In genomic region chr8:94865292-94865691, GRCm38 (mm10) we compare ENCODE assay signal across 30 mouse cellular contexts. TPM values are rescaled to one million over a fixed set of nuclear protein-coding genes. Genes with fewer than 3 reads are reported as not detected.
A peak's percentile ranks its signal among the peaks of the same experiment; 100 is the strongest.
DNase-seq lines count a peak whose midpoint lies in the region; ATAC-seq lines count a peak whose summit lies in the region.
"Had no signal": no experiment of that assay in that cellular context is flagged by ENCODE, and none has a peak within 500 bp of the region (broad histone marks: within the 10 kb centered on the region; RNA-seq: fewer than 3 reads in every experiment).

No protein-coding gene starts in this region.

- no peaks in the 10 kb centered on the region for H3K9me3 ChIP-seq in hindbrain, embryonic 12.5 days (replicated peaks)
- H3K9me3 ChIP-seq in hindbrain, embryonic 14.5 days (ENCODE audit: control insufficient read depth, low read length), result no peaks in the 10 kb centered on the region
- H3K9me3 ChIP-seq in kidney, embryonic 16.5 days (ENCODE audit: low read length), result no peaks in the 10 kb centered on the region
- H3K9me3 ChIP-seq: embryonic facial prominence, embryonic 13.5 days; forebrain, embryonic 10.5 days; forebrain, embryonic 15.5 days; hindbrain, embryonic 15.5 days; limb, embryonic 12.5 days; lung, embryonic 15.5 days; midbrain, embryonic 10.5 days; neural tube, embryonic 13.5 days had no signal

- no peak overlapping the region for H3K4me2 ChIP-seq in hindbrain, embryonic 12.5 days (replicated peaks)
- H3K4me2 ChIP-seq in hindbrain, embryonic 14.5 days (replicated peaks), result no peak overlapping the region
- no peak overlapping the region for H3K4me2 ChIP-seq in kidney, embryonic 16.5 days (replicated peaks; ENCODE audit: low read depth, low read length)
- H3K4me2 ChIP-seq: embryonic facial prominence, embryonic 13.5 days; forebrain, embryonic 15.5 days; heart, embryonic 11.5 days; hindbrain, embryonic 15.5 days; limb, embryonic 12.5 days; lung, embryonic 15.5 days; neural tube, embryonic 13.5 days had no signal

- peaks cover 20% of the 10 kb centered on the region for H3K4me1 ChIP-seq in hindbrain, embryonic 12.5 days
- H3K4me1 ChIP-seq in hindbrain, embryonic 14.5 days (replicated peaks; ENCODE audit: control insufficient read depth, insufficient read depth, low read length), result peaks cover 21% of the 10 kb centered on the region
- H3K4me1 ChIP-seq in kidney, embryonic 16.5 days (ENCODE audit: insufficient read depth, low read length), result peaks cover 10% of the 10 kb centered on the region

- no peak for ATAC-seq in hindbrain, embryonic 12.5 days (ENCODE audit: low FRiP score)
- ATAC-seq in hindbrain, embryonic 14.5 days (ENCODE audit: low FRiP score), result no peak
- ATAC-seq in kidney, embryonic 16.5 days (ENCODE audit: low FRiP score, low TSS enrichment), result no peak
- ATAC-seq in granulocyte monocyte progenitor cell, adult 5-6 weeks (replicated peaks; ENCODE audit: poor library complexity, severe bottlenecking), result no peak
- ATAC-seq: forebrain, embryonic 15.5 days; midbrain, embryonic 16.5 days had no signal

- 0 out of 2 replicates have a peak overlapping the region, but pooled peaks have one; percentile 1 for H3K27ac ChIP-seq in hindbrain, embryonic 12.5 days
- no peak overlapping the region for H3K27ac ChIP-seq in hindbrain, embryonic 14.5 days
- H3K27ac ChIP-seq in kidney, embryonic 16.5 days (ENCODE audit: low read length), result no peak overlapping the region
- H3K27ac ChIP-seq: embryonic facial prominence, embryonic 13.5 days; forebrain, embryonic 10.5 days; forebrain, embryonic 15.5 days; hindbrain, embryonic 15.5 days; kidney, postnatal 0 days; left cerebral cortex, adult 2 months; limb, embryonic 12.5 days; lung, embryonic 15.5 days; midbrain, embryonic 10.5 days; neural tube, embryonic 13.5 days had no signal

- H3K9ac ChIP-seq in hindbrain, embryonic 12.5 days, result no peak overlapping the region
- no peak overlapping the region for H3K9ac ChIP-seq in hindbrain, embryonic 14.5 days
- no peak overlapping the region for H3K9ac ChIP-seq in kidney, embryonic 16.5 days (replicated peaks; ENCODE audit: low read length)
- H3K9ac ChIP-seq: embryonic facial prominence, embryonic 13.5 days; forebrain, embryonic 15.5 days; hindbrain, embryonic 15.5 days; limb, embryonic 12.5 days; lung, embryonic 15.5 days; neural tube, embryonic 13.5 days had no signal

- WGBS in hindbrain, embryonic 12.5 days, result 80% methylated on average over 10 of the region's 10 CpGs
- 79% methylated on average over 10 of the region's 10 CpGs for WGBS in hindbrain, embryonic 14.5 days
- WGBS in kidney, embryonic 16.5 days, result 84% methylated on average over 10 of the region's 10 CpGs

- H3K4me3 ChIP-seq in hindbrain, embryonic 12.5 days, result no peak overlapping the region
- no peak overlapping the region for H3K4me3 ChIP-seq in hindbrain, embryonic 14.5 days (replicated peaks; ENCODE audit: low read length)
- no peak overlapping the region for H3K4me3 ChIP-seq in kidney, embryonic 16.5 days (ENCODE audit: low read length)
- H3K4me3 ChIP-seq: embryonic facial prominence, embryonic 13.5 days; forebrain, embryonic 10.5 days; forebrain, embryonic 15.5 days; hindbrain, embryonic 15.5 days; left cerebral cortex, adult 2 months; limb, embryonic 12.5 days; lung, embryonic 15.5 days; midbrain, embryonic 10.5 days; neural tube, embryonic 13.5 days had no signal

- H3K27me3 ChIP-seq in hindbrain, embryonic 12.5 days, result peaks cover 10% of the 10 kb centered on the region; the same call in 1 of the 2 replicates
- H3K27me3 ChIP-seq in hindbrain, embryonic 14.5 days (ENCODE audit: control insufficient read depth, insufficient read depth, low read length), result no peaks in the 10 kb centered on the region
- H3K27me3 ChIP-seq in kidney, embryonic 16.5 days (ENCODE audit: insufficient read depth, low read length), result no peaks in the 10 kb centered on the region
- H3K27me3 ChIP-seq: CH12.LX; embryonic facial prominence, embryonic 13.5 days; forebrain, embryonic 15.5 days; hindbrain, embryonic 15.5 days; lung, embryonic 15.5 days; neural tube, embryonic 13.5 days had no signal

- DNase-seq in hindbrain, embryonic 14.5 days (ENCODE audit: low spot score), result no peak
- peak; percentile 41 for DNase-seq in 416B (ENCODE audit: low read depth)
- DNase-seq in adrenal gland, adult 2 months, result peak; percentile 85
- DNase-seq in adrenal gland, postnatal 36 days, result peak; percentile 76 to 84
- DNase-seq in kidney, postnatal 10 days, result no peak
- DNase-seq: cerebellum, adult 11-12 months; cerebellum, adult 9-11 months; embryo, embryonic 11 days; gastrocnemius, postnatal 10 days; heart, postnatal 36 days; kidney, adult 18-20 months; right cerebral cortex, postnatal 4 days; thymus, adult 2 months; thymus, postnatal 4 days had no signal

- peaks cover 66% of the 10 kb centered on the region for H3K36me3 ChIP-seq in hindbrain, embryonic 12.5 days
- peaks cover 70% of the 10 kb centered on the region for H3K36me3 ChIP-seq in hindbrain, embryonic 14.5 days (replicated peaks; ENCODE audit: control insufficient read depth, insufficient read depth)
- H3K36me3 ChIP-seq in kidney, embryonic 16.5 days (ENCODE audit: insufficient read depth, low read length), result peaks cover 52% of the 10 kb centered on the region

RNA-seq across cellular contexts. Expression of gene Polr2c, which starts 8.0 kb away (rescaled TPM):
- polyA plus RNA-seq in hindbrain, embryonic 12.5 days (2016; fragmentation: Nextera tagmentation; extraction: Ambion mirVana), result 120 and 129 TPM in 2 replicates
- polyA plus RNA-seq in hindbrain, embryonic 14.5 days (2014; fragmentation: Nextera tagmentation; extraction: Ambion mirVana), result 111 TPM in 2 replicates
- total RNA-seq in adrenal gland, adult 2 months (2021), result 10 to 100 TPM; 54.5 to 68.0 TPM
- 52.0 and 66.6 TPM in 2 replicates for polyA plus RNA-seq in adrenal gland, adult 2 months (2012; rRNA removed)
- 10 to 100 TPM; 65.7 to 70.6 TPM for total RNA-seq in adrenal gland, postnatal 36 days (2021)
- polyA plus RNA-seq in kidney, embryonic 16.5 days (2015; fragmentation: Nextera tagmentation; extraction: Ambion mirVana), result 157 and 179 TPM in 2 replicates
- 57.6 and 75.3 TPM in 2 replicates for total RNA-seq in granulocyte monocyte progenitor cell, adult 5-6 weeks (2014; fragmentation: Nextera tagmentation)
- total RNA-seq in granulocyte monocyte progenitor cell, adult 5-6 weeks (2017), result 55.6 and 74.5 TPM in 2 replicates

RNA-seq across cellular contexts. Expression of gene Dok4, which starts 10.8 kb away (rescaled TPM):
- polyA plus RNA-seq in hindbrain, embryonic 12.5 days (2016; fragmentation: Nextera tagmentation; extraction: Ambion mirVana), result 28.4 and 29.9 TPM in 2 replicates
- polyA plus RNA-seq in hindbrain, embryonic 14.5 days (2014; fragmentation: Nextera tagmentation; extraction: Ambion mirVana), result 65.2 and 68.7 TPM in 2 replicates
- total RNA-seq in adrenal gland, adult 2 months (2021), result 10 to 100 TPM in 1 of 2 experiments, 1 to 10 TPM in 1; 5.8 to 12.4 TPM
- polyA plus RNA-seq in adrenal gland, adult 2 months (2012; rRNA removed), result 13.0 and 18.2 TPM in 2 replicates
- total RNA-seq in adrenal gland, postnatal 36 days (2021), result 10 to 100 TPM; 10.5 to 10.9 TPM
- 34.8 and 39.3 TPM in 2 replicates for polyA plus RNA-seq in kidney, embryonic 16.5 days (2015; fragmentation: Nextera tagmentation; extraction: Ambion mirVana)
- total RNA-seq in granulocyte monocyte progenitor cell, adult 5-6 weeks (2014; fragmentation: Nextera tagmentation), result not detected in 2 replicates
- 0.13 and 0.62 TPM in 2 replicates for total RNA-seq in granulocyte monocyte progenitor cell, adult 5-6 weeks (2017)

RNA-seq across cellular contexts. Expression of gene Ciapin1, which starts 27.1 kb away (rescaled TPM):
- polyA plus RNA-seq in hindbrain, embryonic 12.5 days (2016; fragmentation: Nextera tagmentation; extraction: Ambion mirVana), result 169 and 178 TPM in 2 replicates
- polyA plus RNA-seq in hindbrain, embryonic 14.5 days (2014; fragmentation: Nextera tagmentation; extraction: Ambion mirVana), result 151 and 171 TPM in 2 replicates
- total RNA-seq in adrenal gland, adult 2 months (2021), result 100 to 1,000 TPM in 1 of 2 experiments, 10 to 100 TPM in 1; 81.5 to 123 TPM
- 118 and 146 TPM in 2 replicates for polyA plus RNA-seq in adrenal gland, adult 2 months (2012; rRNA removed)
- 100 to 1,000 TPM in 1 of 2 experiments, 10 to 100 TPM in 1; 70.2 to 106 TPM for total RNA-seq in adrenal gland, postnatal 36 days (2021)
- 125 and 131 TPM in 2 replicates for polyA plus RNA-seq in kidney, embryonic 16.5 days (2015; fragmentation: Nextera tagmentation; extraction: Ambion mirVana)
- 45.7 and 48.0 TPM in 2 replicates for total RNA-seq in granulocyte monocyte progenitor cell, adult 5-6 weeks (2014; fragmentation: Nextera tagmentation)
- total RNA-seq in granulocyte monocyte progenitor cell, adult 5-6 weeks (2017), result 46.1 and 72.3 TPM in 2 replicates

RNA-seq across cellular contexts. Expression of gene Coq9, which starts 27.2 kb away (rescaled TPM):
- polyA plus RNA-seq in hindbrain, embryonic 12.5 days (2016; fragmentation: Nextera tagmentation; extraction: Ambion mirVana), result 52.6 and 55.3 TPM in 2 replicates
- polyA plus RNA-seq in hindbrain, embryonic 14.5 days (2014; fragmentation: Nextera tagmentation; extraction: Ambion mirVana), result 59.1 and 59.8 TPM in 2 replicates
- 100 to 1,000 TPM; 186 to 208 TPM for total RNA-seq in adrenal gland, adult 2 months (2021)
- 538 and 543 TPM in 2 replicates for polyA plus RNA-seq in adrenal gland, adult 2 months (2012; rRNA removed)
- total RNA-seq in adrenal gland, postnatal 36 days (2021), result 100 to 1,000 TPM; 152 to 219 TPM
- 100 and 110 TPM in 2 replicates for polyA plus RNA-seq in kidney, embryonic 16.5 days (2015; fragmentation: Nextera tagmentation; extraction: Ambion mirVana)
- total RNA-seq in granulocyte monocyte progenitor cell, adult 5-6 weeks (2014; fragmentation: Nextera tagmentation), result 49.5 and 54.4 TPM in 2 replicates
- 46.6 and 57.4 TPM in 2 replicates for total RNA-seq in granulocyte monocyte progenitor cell, adult 5-6 weeks (2017)

RNA-seq across cellular contexts. Expression of gene Ccdc102a, which starts 52.6 kb away (rescaled TPM):
- polyA plus RNA-seq in hindbrain, embryonic 12.5 days (2016; fragmentation: Nextera tagmentation; extraction: Ambion mirVana), result 30.8 and 30.9 TPM in 2 replicates
- 7.1 and 9.0 TPM in 2 replicates for polyA plus RNA-seq in hindbrain, embryonic 14.5 days (2014; fragmentation: Nextera tagmentation; extraction: Ambion mirVana)
- 10 to 100 TPM in 1 of 2 experiments, 1 to 10 TPM in 1; 7.3 to 12.5 TPM for total RNA-seq in adrenal gland, adult 2 months (2021)
- polyA plus RNA-seq in adrenal gland, adult 2 months (2012; rRNA removed), result 16.5 and 20.4 TPM in 2 replicates
- total RNA-seq in adrenal gland, postnatal 36 days (2021), result 1 to 10 TPM; 7.6 to 8.6 TPM
- 20.1 and 21.0 TPM in 2 replicates for polyA plus RNA-seq in kidney, embryonic 16.5 days (2015; fragmentation: Nextera tagmentation; extraction: Ambion mirVana)
- not detected in 2 replicates for total RNA-seq in granulocyte monocyte progenitor cell, adult 5-6 weeks (2014; fragmentation: Nextera tagmentation)
- 0.34 and 1.5 TPM in 2 replicates for total RNA-seq in granulocyte monocyte progenitor cell, adult 5-6 weeks (2017)

Comparison
In these comparisons a context has a peak if more than half of its experiments do, and no peak if none do; other contexts are left out.
1. DNase-seq: peak in 416B (single experiment), adrenal gland, adult 2 months (single experiment) and adrenal gland, postnatal 36 days (2 of 2); none in hindbrain, embryonic 14.5 days (single experiment) and kidney, postnatal 10 days (single experiment).